Mouse (Mus musculus): ENCODE data around the gene Mrpl18. TPM values are rescaled to one million over a fixed set of nuclear protein-coding genes. Genes with fewer than 3 reads are reported as not detected.
"Not testable (repeated sequence)": the region's sequence is repeated elsewhere in the genome, so short reads cannot be mapped to it uniquely, and the experiment has no call there.

Gene Mrpl18
- total RNA-seq, 2 experiments from 2014 or later: 55.1 to 58.4 TPM

GRCm38 (mm10) chr17:12916588-12917380 lies 639 bp upstream of the Mrpl18 start:
- DNase-seq (ENCODE audit: low spot score in 2 of 2): peak; percentile 38 to 56
- intact Hi-C loops (cut with DNase I): loop anchor here (2.0 kb wide), 1 partner anchor 44 kb away; the partner anchor contains the start of gene Acat2

GRCm38 (mm10) chr17:12915488-12915880 lies 661 bp downstream of the Mrpl18 start, which contains the start of gene Tcp1:
Gene Tcp1 (plus strand): TSS chr17:12915701.
- no peak for DNase-seq (ENCODE audit: low spot score in 2 of 2)
- intact Hi-C loops (cut with DNase I): no loop called here

- intact Hi-C loops (cut with DNase I): no loop called here
- DNase-seq (ENCODE audit: low spot score in 2 of 2): no peak
These were observed 5.8 kb downstream of the Mrpl18 start for GRCm38 (mm10) chr17:12910391-12910790.

- intact Hi-C loops (cut with DNase I): no loop called here
- DNase-seq (ENCODE audit: low spot score in 2 of 2): no peak
These were observed 6.5 kb downstream of the Mrpl18 start, which contains the start of gene Pnldc1 for GRCm38 (mm10) chr17:12909361-12910280. Gene Pnldc1 (minus strand): TSS chr17:12910230.

- no peak for DNase-seq (ENCODE audit: low spot score in 2 of 2)
- intact Hi-C loops (cut with DNase I): no loop called here
These were observed 9.7 kb downstream of the Mrpl18 start for GRCm38 (mm10) chr17:12906436-12906835.

GRCm38 (mm10) chr17:12905810-12906209 lies 10.3 kb downstream of the Mrpl18 start:
- intact Hi-C loops (cut with DNase I): no loop called here
- DNase-seq (ENCODE audit: low spot score in 2 of 2): no peak

GRCm38 (mm10) chr17:12904349-12904748 lies 11.8 kb downstream of the Mrpl18 start:
- intact Hi-C loops (cut with DNase I): no loop called here
- DNase-seq (ENCODE audit: low spot score in 2 of 2): no peak

GRCm38 (mm10) chr17:12903372-12904333 lies 12.5 kb downstream of the Mrpl18 start:
- no peak for DNase-seq (ENCODE audit: low spot score in 2 of 2)
- intact Hi-C loops (cut with DNase I): no loop called here

- DNase-seq (ENCODE audit: low spot score in 2 of 2): no peak
- intact Hi-C loops (cut with DNase I): no loop called here
These were observed 13.9 kb downstream of the Mrpl18 start for GRCm38 (mm10) chr17:12902291-12902690.

- DNase-seq (ENCODE audit: low spot score in 2 of 2); intact Hi-C loops (cut with DNase I): not testable (repeated sequence)
These were observed 17.5 kb downstream of the Mrpl18 start for GRCm38 (mm10) chr17:12898607-12899006.

GRCm38 (mm10) chr17:12897674-12898073 lies 18.5 kb downstream of the Mrpl18 start:
- intact Hi-C loops (cut with DNase I): no loop called here
- no peak for DNase-seq (ENCODE audit: low spot score in 2 of 2)

GRCm38 (mm10) chr17:12892033-12892432 lies 24.1 kb downstream of the Mrpl18 start:
- intact Hi-C loops (cut with DNase I): no loop called here
- DNase-seq (ENCODE audit: low spot score in 2 of 2): no peak

GRCm38 (mm10) chr17:12891054-12891453 lies 25.1 kb downstream of the Mrpl18 start:
- no peak for DNase-seq (ENCODE audit: low spot score in 2 of 2)

GRCm38 (mm10) chr17:12887021-12887775 lies 28.9 kb downstream of the Mrpl18 start:
- DNase-seq (ENCODE audit: low spot score in 2 of 2): no peak
- intact Hi-C loops (cut with DNase I): no loop called here

More at GRCm38 (mm10) chr17:12891054-12891453, 25.1 kb downstream of the Mrpl18 start:
- intact Hi-C loops (cut with DNase I): no loop called here

- no peak for DNase-seq (ENCODE audit: low spot score in 2 of 2)
- intact Hi-C loops (cut with DNase I): no loop called here
These were observed 29.5 kb downstream of the Mrpl18 start for GRCm38 (mm10) chr17:12886620-12887019.

- intact Hi-C loops (cut with DNase I): loop anchor here (5.0 kb wide), 1 partner anchor 116 kb away; no protein-coding TSS in a partner anchor
These were observed 34.9 kb downstream of the Mrpl18 start for GRCm38 (mm10) chr17:12881216-12881615.

GRCm38 (mm10) chr17:12880178-12880577 lies 36.0 kb downstream of the Mrpl18 start:
- DNase-seq (ENCODE audit: low spot score in 2 of 2): peak; percentile 92 to 93
- intact Hi-C loops (cut with DNase I): loop anchor here (5.0 kb wide), 1 partner anchor 117 kb away; no protein-coding TSS in a partner anchor

More at GRCm38 (mm10) chr17:12881216-12881615, 34.9 kb downstream of the Mrpl18 start:
- DNase-seq (ENCODE audit: low spot score in 2 of 2): no peak

GRCm38 (mm10) chr17:12875734-12876133 lies 40.4 kb downstream of the Mrpl18 start, which contains the start of gene Mrgprh:
Gene Mrgprh (plus strand): TSS chr17:12876034.
- DNase-seq (ENCODE audit: low spot score in 2 of 2): no peak
- intact Hi-C loops (cut with DNase I): no loop called here

Data from left cerebral cortex, postnatal 14 days (tissue).